Mouse (Mus musculus) cortical plate, adult 2 months (tissue): ENCODE data around the gene Primpol.

Experiments
- CTCF ChIP-seq: fragments of 200-500 bp; IDR thresholded peaks from 2 replicates; pipeline ENCODE4 v1.5.1; 2011; ENCODE audit warnings: mild to moderate bottlenecking, control low read depth, low read length; ENCODE audit not compliant: insufficient read depth; ENCODE audit errors: extremely low read depth
- POLR2A ChIP-seq: fragments of 200-500 bp; IDR thresholded peaks from 2 replicates; pipeline ENCODE4 v1.6.1; 2011; ENCODE audit warnings: mild to moderate bottlenecking, low read length, control low read depth; ENCODE audit not compliant: insufficient read depth; ENCODE audit errors: extremely low read depth

DNA sequence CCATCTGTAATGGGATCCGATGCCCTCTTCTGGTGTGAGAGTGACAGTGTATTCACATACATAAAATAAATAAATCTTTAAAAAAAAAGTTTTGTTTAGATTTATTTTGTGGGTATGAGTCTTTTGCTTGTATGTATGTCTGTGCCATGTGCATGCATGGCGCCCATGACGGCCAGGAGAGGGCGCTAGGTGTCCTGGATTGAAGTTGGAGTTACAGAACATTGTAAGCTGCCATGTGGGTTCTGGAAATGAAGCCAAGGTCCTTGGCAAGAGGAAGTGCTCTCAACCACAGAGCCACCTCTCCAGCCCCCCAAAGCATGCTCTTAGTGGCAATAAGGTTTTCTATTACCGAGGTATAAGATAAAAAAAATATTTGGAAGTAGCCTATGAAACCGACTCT is 57.6 kb downstream of the Primpol start:
- TF ChIP-seq CTCF (no peak), POLR2A (no peak)
